Mouse (Mus musculus): ENCODE measurements around the gene Prss16.

The Prss16 gene

GRCm38 (mm10) chr13:22006334-22007120, 3.0 kb downstream of the Prss16 start:
- peak; percentile 69 for DNase-seq

GRCm38 (mm10) chr13:22005605-22006333, 3.8 kb downstream of the Prss16 start:
- peak; percentile 60 for DNase-seq

- DNase-seq = no peak
These were observed 7.7 kb downstream of the Prss16 start for GRCm38 (mm10) chr13:22001823-22002222.

- DNase-seq = no peak
These were observed 8.2 kb downstream of the Prss16 start for GRCm38 (mm10) chr13:22001346-22001745.

- no peak for DNase-seq
These were observed 10.4 kb downstream of the Prss16 start for GRCm38 (mm10) chr13:21999147-21999546.

- no peak for DNase-seq
These were observed 11.1 kb downstream of the Prss16 start for GRCm38 (mm10) chr13:21998412-21998811.

GRCm38 (mm10) chr13:21997821-21998220, 11.7 kb downstream of the Prss16 start:
- DNase-seq = no peak

- DNase-seq = no peak
These were observed 12.2 kb downstream of the Prss16 start for GRCm38 (mm10) chr13:21997201-21997820.

- DNase-seq = no peak
These were observed 12.7 kb downstream of the Prss16 start for GRCm38 (mm10) chr13:21996840-21997185.

- peak; percentile 78 for DNase-seq
These were observed 13.3 kb downstream of the Prss16 start for GRCm38 (mm10) chr13:21996101-21996839.

- DNase-seq = peak; percentile 68
These were observed 14.1 kb downstream of the Prss16 start for GRCm38 (mm10) chr13:21995331-21995914.

- DNase-seq = no peak
These were observed 14.6 kb downstream of the Prss16 start for GRCm38 (mm10) chr13:21994896-21995295.

GRCm38 (mm10) chr13:21993957-21994738, 15.4 kb downstream of the Prss16 start:
- DNase-seq = peak; percentile 60

- DNase-seq = no peak
These were observed 17.0 kb downstream of the Prss16 start for GRCm38 (mm10) chr13:21992550-21992949.

- DNase-seq = no peak
These were observed 25.1 kb downstream of the Prss16 start for GRCm38 (mm10) chr13:21984486-21984885.

- no peak for DNase-seq
These were observed 27.7 kb downstream of the Prss16 start for GRCm38 (mm10) chr13:21981803-21982193.

- peak; percentile 61 for DNase-seq
These were observed 28.4 kb downstream of the Prss16 start, which contains the start of gene Pom121l2 for GRCm38 (mm10) chr13:21980981-21981802. Gene Pom121l2, plus strand, starts transcription at chr13:21981194.

- DNase-seq = peak; percentile 93
These were observed 34.6 kb downstream of the Prss16 start for GRCm38 (mm10) chr13:21974726-21975473.

- DNase-seq = peak; percentile 94
These were observed 35.3 kb downstream of the Prss16 start for GRCm38 (mm10) chr13:21974221-21974725.

- no peak for DNase-seq
These were observed 37.9 kb downstream of the Prss16 start for GRCm38 (mm10) chr13:21971641-21972040.

All from retina, postnatal 1 day (tissue).